Mouse (Mus musculus) left cerebral cortex, adult 2 months (tissue): Measurements from ENCODE around the gene Rfwd3. TPM values are rescaled to one million over a fixed set of nuclear protein-coding genes. Genes with fewer than 3 reads are reported as not detected.
"Not testable (repeated sequence)": the region's sequence is repeated elsewhere in the genome, so short reads cannot be mapped to it uniquely, and the experiment has no call there.

Experiments
- DNase-seq, 2 experiments: peaks; one replicate each; pipeline ENCODE4 v3.0.0; 2021 to 2022; ENCODE audit warnings: low spot score in 2 of 2, mixed read lengths in 1 of 2; ENCODE audit errors: extremely low spot score in 1 of 2
- H3K27ac ChIP-seq: fragments of 200-600 bp; 2 replicates; pipeline ENCODE4 v1.8.1; 2022
- H3K4me3 ChIP-seq: fragments of 200-600 bp; 2 replicates; pipeline ENCODE4 v1.8.1; 2022
- CTCF ChIP-seq: fragments of 200-600 bp; IDR thresholded peaks from 2 replicates; pipeline ENCODE4 v1.8.1; 2022; ENCODE audit warnings: antibody characterized with exemption, mild to moderate bottlenecking, moderate library complexity
- intact Hi-C: fragments of 180-260 bp; cut with DNase I; formaldehyde crosslinking; loops from one replicate; pipeline ENCODE4 v1.15.1; 2025
- long read RNA-seq, 2 experiments: library from polyadenylated mRNA; stranded (forward); transcript quantifications; one replicate each; pipeline ENCODE4 v2.0.0; 2021; ENCODE audit warnings: borderline mapping rate in 2 of 2
- total RNA-seq, 2 experiments: library from RNA; stranded (reverse); gene quantifications; 2 replicates each; pipeline ENCODE4 v1.2.3; 2021

Rfwd3 gene
- total RNA-seq = 10 to 100 TPM; 19.6 to 19.9 TPM
- long read RNA-seq, experiment 1, full-length matches to known transcripts = 26 of 28 reads
- long read RNA-seq, experiment 1, partial matches to known transcripts = 2 of 28 reads
- long read RNA-seq, experiment 1, other reads (novel, unspliced or antisense) = 0 of 28 reads
- long read RNA-seq, experiment 2, full-length matches to known transcripts = 17 of 18 reads
- long read RNA-seq, experiment 2, partial matches to known transcripts = 1 of 18 reads
- long read RNA-seq, experiment 2, other reads (novel, unspliced or antisense) = 0 of 18 reads

- intact Hi-C loops = loop anchor here (1.0 kb wide), 1 partner anchor 41 kb away; the partner anchor contains the start of gene Glg1
- Histone ChIP-seq H3K4me3 (peak within 1 kb of the TSS; percentile 100), H3K27ac (peak within 1 kb of the TSS; percentile 80)
- peak; percentile 9 for TF ChIP-seq CTCF
- DNase-seq = peak; percentile 95 to 97
These were observed at the start of gene Rfwd3 for GRCm38 (mm10) chr8:111299821-111300568. TSS of gene Rfwd3 (minus strand) at chr8:111300222.

DNA sequence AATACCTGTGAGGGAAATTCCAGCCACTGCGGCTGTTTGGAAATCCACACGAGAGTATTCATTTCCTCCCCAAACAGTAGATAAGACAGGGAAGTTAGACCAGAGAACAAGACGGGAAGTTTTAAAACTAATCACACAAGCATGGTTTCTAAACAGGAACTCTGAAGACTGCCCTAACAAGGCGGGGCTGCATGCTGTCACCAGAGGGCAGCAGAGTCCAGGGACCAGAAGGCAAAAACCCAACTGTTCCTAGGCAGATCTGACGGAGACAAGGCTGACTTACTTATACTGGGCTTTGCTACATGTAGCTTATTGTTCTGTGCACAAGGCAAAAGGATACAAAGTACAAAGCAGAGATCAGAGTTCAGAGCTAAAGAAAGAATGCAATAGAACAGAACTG lies 43.2 kb upstream of the Rfwd3 start:
- DNase-seq = peak; percentile 74 to 83
- Histone ChIP-seq H3K4me3 (no peak overlapping the region), H3K27ac (no peak overlapping the region)
- intact Hi-C loops = loop anchor here (1.0 to 10.0 kb wide), 2 partner anchors 96 to 322 kb away; no protein-coding TSS in a partner anchor
- peak; percentile 95 for TF ChIP-seq CTCF

DNA sequence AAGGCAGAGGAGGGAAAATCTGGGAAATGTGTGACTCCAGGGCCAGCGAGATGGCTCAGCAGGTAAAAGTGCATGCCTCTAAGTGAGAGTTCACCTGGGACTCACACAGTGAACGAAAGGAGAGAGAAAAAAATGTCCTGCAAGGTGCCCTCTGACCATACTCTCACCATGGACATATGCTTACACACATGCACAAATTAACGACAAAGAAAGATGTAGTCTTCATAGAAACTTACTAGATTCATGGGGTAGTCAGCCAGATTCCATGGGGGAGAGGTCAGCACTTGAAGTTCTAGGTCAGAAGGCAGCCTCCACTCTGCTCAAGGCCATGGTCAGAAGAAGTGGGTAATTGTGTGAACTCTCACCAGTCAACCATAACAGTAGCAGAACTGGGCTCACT lies 40.2 kb upstream of the Rfwd3 start:
- intact Hi-C loops = loop anchor here (10.0 kb wide), 1 partner anchor 325 kb away; no protein-coding TSS in a partner anchor
- TF ChIP-seq CTCF = no peak
- no peak overlapping the region for H3K4me3 ChIP-seq
- DNase-seq = no peak
- H3K27ac ChIP-seq = no peak overlapping the region

GRCm38 (mm10) chr8:111338370-111339208 lies 38.6 kb upstream of the Rfwd3 start:
- Histone ChIP-seq H3K4me3 (no peak overlapping the region; the same call in 1 of the 2 replicates), H3K27ac (no peak overlapping the region)
- intact Hi-C loops = no loop called here
- no peak for DNase-seq
- TF ChIP-seq CTCF = no peak

DNA sequence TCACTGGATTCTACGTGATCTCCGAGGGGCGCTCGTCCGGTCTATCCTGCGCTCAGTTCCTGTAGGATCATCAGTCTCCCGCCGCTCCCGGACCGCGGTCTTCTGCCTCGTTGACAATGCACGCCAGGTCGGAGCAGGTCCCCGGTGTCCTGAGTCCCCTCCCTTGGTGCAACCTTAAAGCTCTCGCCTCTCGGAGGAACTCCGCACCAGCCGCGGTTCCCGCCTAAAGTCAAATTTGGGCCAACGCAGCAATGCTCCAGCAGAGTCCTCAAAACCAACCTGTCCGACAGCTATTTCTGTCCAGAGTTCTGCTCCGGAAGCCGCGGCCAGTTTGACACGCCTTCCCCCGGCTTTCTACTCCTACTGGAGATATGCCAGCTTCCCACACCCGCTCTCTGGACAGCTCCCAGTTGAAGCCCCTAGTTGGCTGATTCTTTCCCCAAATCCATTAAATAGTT lies 37.9 kb upstream of the Rfwd3 start, which contains the start of gene Mlkl:
TSS of gene Mlkl (minus strand) at position 288 of the 458 bp plus-strand sequence.
- Histone ChIP-seq H3K4me3 (peak within 1 kb of the TSS; percentile 50), H3K27ac (no peak within 1 kb of the TSS)
- no peak for TF ChIP-seq CTCF
- no peak for DNase-seq
- intact Hi-C loops = no loop called here

- H3K4me3 ChIP-seq = peak overlapping the region; percentile 50
- no peak for DNase-seq
- TF ChIP-seq CTCF = no peak
- no peak overlapping the region for H3K27ac ChIP-seq
- intact Hi-C loops = no loop called here
These were observed 37.4 kb upstream of the Rfwd3 start for GRCm38 (mm10) chr8:111337311-111337889.

DNA sequence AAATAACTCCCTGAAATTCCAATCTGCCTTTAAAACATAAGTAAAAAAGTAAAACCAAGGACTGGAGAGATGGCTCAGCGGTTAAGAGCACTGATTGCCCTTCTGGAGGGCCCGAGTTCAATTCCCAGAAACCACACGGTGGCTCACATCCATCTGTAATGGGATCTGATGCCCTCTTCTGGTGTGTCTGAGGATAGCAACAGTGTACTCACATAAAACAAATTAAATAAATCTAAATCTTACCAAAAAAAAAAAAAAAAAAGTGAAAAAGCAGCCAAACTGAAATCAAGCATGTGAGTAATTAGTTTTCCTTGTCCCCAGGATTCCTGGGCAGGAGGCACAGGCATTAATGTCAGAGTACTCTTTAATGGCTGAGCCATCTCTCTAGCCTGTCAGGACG lies 36.7 kb upstream of the Rfwd3 start:
- H3K4me3 ChIP-seq = no peak overlapping the region
- H3K27ac ChIP-seq = no peak overlapping the region
- intact Hi-C loops = no loop called here
- no peak for DNase-seq
- TF ChIP-seq CTCF = peak; percentile 20; the same call in 1 of the 2 replicates

GRCm38 (mm10) chr8:111325222-111325790 lies 25.3 kb upstream of the Rfwd3 start:
- DNase-seq = no peak
- TF ChIP-seq CTCF = no peak
- intact Hi-C loops = no loop called here
- Histone ChIP-seq H3K4me3 (no peak overlapping the region), H3K27ac (no peak overlapping the region)

DNA sequence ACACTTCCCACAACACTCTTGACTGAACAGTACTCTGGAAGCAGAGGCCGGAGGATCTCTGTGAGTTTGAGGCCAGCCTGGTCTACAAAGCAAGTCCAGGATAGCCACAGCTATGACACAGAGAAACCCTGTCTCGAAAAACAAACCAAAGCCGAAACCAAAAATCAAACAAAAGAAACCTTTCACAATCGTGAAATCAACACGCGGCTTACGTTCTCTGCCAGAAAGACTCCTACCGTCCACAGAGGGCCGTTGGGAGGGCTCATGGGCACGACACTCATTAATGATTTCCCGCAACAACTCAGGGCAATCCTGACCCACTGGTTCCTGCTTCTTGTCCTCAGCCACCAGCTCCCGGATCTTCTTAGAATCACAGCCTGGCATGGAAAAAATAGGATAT lies 14.7 kb upstream of the Rfwd3 start:
- Histone ChIP-seq H3K27ac (no peak overlapping the region), H3K4me3 (no peak overlapping the region)
- DNase-seq = no peak
- no peak for TF ChIP-seq CTCF
- intact Hi-C loops = no loop called here

DNA sequence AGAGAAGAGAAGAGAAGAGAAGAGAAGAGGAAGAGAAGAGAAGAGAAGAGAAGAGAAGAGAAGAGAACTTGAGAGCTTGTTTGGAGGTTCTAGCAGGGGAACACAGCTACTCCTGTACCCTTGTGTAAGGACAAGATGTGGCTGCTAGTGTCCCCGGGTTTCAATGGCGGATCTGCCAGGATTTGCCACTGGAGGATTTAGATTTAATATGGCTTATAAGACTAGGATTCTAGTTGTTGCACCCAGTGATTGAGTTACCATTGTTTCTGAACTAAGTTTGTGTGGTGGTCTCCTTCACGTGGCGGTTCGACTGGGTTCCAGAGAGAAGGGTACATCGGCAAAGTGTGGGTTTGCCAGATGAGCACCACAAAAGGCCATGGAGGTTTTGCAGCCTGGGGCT lies 13.9 kb upstream of the Rfwd3 start:
- DNase-seq, intact Hi-C loops, H3K27ac ChIP-seq, H3K4me3 ChIP-seq: not testable (repeated sequence)

DNA sequence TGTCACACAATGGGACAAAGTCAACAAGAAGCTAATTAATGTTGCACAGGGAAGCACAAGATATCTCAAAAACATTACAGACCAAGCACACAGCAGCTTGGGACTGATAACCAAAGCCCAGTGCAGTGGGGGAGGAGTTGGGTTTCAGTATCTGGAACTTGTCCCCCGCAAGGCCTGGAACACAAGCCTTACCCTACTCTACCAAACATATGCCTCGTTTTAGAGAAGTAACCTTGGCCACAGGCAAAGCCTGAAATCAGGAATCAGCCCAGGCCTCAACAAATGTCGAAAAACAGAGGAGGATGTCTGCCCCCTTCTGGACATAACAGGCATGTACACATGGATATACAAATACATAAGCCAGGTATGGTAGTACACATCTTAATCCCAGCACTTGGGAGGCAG lies 12.7 kb upstream of the Rfwd3 start:
- DNase-seq = no peak
- intact Hi-C loops = no loop called here
- TF ChIP-seq CTCF = peak; percentile 42
- H3K4me3 ChIP-seq = no peak overlapping the region
- no peak overlapping the region for H3K27ac ChIP-seq

GRCm38 (mm10) chr8:111310006-111310405 lies 10.0 kb upstream of the Rfwd3 start:
- intact Hi-C loops, H3K27ac ChIP-seq, H3K4me3 ChIP-seq, DNase-seq: not testable (repeated sequence)
